Mouse (Mus musculus): ENCODE data around the gene Rab3b. TPM values are rescaled to one million over a fixed set of nuclear protein-coding genes. Genes with fewer than 3 reads are reported as not detected.

Gene Rab3b
- polyA plus RNA-seq, 1 experiment from 2014 or later: 23.9 TPM

DNA sequence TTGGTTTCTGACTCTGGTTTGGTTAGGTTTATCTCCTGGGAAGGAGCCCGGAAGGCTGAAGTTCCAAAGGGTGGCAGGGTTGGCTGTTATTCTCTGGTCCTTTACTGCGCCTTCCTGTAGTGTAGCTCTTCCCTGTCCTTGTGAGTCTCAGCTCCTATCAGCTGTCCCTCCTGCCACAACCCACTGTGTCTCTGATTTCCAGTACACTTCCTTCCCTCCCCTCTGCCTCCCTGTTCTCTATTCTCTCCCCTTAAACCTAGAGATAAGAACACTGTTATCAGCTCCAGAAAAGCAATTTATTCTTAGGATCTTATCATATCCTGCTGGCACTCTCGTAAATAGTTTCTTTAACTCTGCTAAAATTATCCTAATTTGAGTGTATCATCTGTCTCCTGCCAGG is 90.7 kb downstream of the Rab3b start:
- no peaks in the 10 kb centered on the region for H3K4me1 ChIP-seq (ENCODE audit: insufficient read depth, low read length)
- WGBS: 68% methylated on average over 3 of the region's 3 CpGs
- H3K9ac ChIP-seq (replicated peaks; ENCODE audit: low read length): no peak overlapping the region
- ATAC-seq (ENCODE audit: low FRiP score, low TSS enrichment): no peak
- H3K4me2 ChIP-seq (replicated peaks; ENCODE audit: low read depth, low read length): no peak overlapping the region
- H3K27me3 ChIP-seq (ENCODE audit: insufficient read depth, low read length): no peaks in the 10 kb centered on the region
- H3K4me3 ChIP-seq (ENCODE audit: low read length): no peak overlapping the region
- H3K9me3 ChIP-seq (ENCODE audit: low read length): no peaks in the 10 kb centered on the region
- no peaks in the 10 kb centered on the region for H3K36me3 ChIP-seq (ENCODE audit: insufficient read depth, low read length)
- H3K27ac ChIP-seq (ENCODE audit: low read length): no peak overlapping the region

DNA sequence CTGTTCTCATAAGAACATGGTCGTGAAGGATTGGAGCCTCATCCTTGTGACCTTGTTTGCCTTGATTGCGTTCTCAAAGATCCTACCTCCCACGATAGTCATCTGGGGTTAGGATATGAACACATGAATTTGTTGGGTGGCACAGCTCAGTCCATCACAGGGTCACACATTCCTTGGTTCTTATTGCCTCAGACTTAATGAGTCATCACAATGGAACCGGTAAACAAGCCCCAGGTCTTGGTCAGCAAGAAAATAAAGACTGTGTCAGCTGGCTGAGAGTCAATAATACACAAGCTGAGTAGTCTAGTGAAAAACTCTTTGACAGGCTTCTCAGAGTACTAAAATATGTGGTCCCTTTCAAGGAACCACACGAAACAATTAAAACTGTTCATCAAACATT is 92.2 kb downstream of the Rab3b start:
- H3K9ac ChIP-seq (replicated peaks; ENCODE audit: low read length): no peak overlapping the region
- no peaks in the 10 kb centered on the region for H3K9me3 ChIP-seq (ENCODE audit: low read length)
- no peaks in the 10 kb centered on the region for H3K36me3 ChIP-seq (ENCODE audit: insufficient read depth, low read length)
- no peak for ATAC-seq (ENCODE audit: low FRiP score, low TSS enrichment)
- no peak overlapping the region for H3K27ac ChIP-seq (ENCODE audit: low read length)
- H3K27me3 ChIP-seq (ENCODE audit: insufficient read depth, low read length): no peaks in the 10 kb centered on the region
- WGBS: 57% methylated on average over 5 of the region's 5 CpGs
- no peak overlapping the region for H3K4me3 ChIP-seq (ENCODE audit: low read length)
- H3K4me2 ChIP-seq (replicated peaks; ENCODE audit: low read depth, low read length): no peak overlapping the region
- no peaks in the 10 kb centered on the region for H3K4me1 ChIP-seq (ENCODE audit: insufficient read depth, low read length)

DNA sequence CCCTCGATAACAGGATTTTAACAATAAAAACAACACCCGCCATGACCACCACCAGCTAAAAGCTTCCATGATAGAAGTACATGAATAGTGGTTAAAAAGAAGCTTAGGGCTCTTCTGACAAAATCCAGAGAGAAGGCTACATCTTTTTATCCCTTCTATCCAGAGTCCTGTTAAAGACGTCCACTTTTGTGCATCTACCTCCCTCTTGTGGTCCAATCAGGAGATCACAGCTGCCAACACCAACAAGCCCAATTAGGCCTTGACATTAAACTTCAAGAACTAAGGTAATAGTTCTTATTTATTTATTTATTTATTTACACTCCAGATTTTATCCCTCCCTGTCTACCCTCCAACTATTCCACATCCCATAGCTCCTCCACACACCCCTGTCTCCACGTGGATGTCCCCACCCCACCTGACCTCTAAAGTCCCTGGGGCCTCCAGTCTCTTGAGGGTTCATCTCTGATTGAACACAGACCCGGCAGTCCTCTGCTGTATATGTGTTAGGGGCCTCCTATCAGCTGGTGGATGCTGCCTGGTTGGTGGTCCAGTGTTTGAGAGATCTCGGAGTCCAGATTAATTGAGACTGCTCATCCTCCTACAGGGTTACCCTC is 97.7 kb downstream of the Rab3b start:
- H3K9me3 ChIP-seq (ENCODE audit: low read length): no peaks in the 10 kb centered on the region
- no peak for ATAC-seq (ENCODE audit: low FRiP score, low TSS enrichment)
- WGBS: 54% methylated on average over 6 of the region's 6 CpGs

DNA sequence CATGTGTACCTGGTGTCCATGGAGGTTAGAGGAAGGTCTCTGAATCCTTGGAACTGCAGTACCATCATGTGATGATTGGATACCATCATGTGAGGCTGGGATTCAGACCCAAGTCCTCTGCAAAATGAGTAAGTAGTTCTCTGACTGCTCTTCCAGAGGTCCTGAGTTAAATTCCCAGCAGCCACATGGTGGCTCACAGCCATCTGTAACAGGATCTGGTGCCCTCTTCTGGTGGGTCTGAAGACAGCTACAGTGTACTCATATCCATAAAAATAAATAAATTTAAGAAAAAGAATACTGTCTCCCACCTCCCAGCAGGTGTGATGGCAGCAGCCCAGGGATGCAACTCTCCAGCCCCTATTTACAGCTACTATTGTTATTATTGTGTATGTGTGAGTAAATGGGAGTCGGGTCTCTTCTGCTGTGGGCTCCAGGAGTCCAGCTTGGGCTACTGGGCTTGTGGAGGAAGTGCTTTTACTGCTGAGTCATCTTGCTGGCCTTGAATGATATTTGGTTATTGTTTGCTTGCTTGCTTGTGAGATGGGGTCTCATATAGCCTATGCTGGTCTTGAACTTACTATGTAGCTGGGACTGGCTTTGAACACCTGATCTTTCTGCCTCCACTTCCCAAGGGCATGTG is 108.1 kb downstream of the Rab3b start:
- Histone ChIP-seq H3K36me3 (ENCODE audit: insufficient read depth, low read length) (no peaks in the 10 kb centered on the region), H3K9me3 (ENCODE audit: low read length) (no peaks in the 10 kb centered on the region), H3K4me2 (replicated peaks; ENCODE audit: low read depth, low read length) (no peak overlapping the region), H3K9ac (replicated peaks; ENCODE audit: low read length) (no peak overlapping the region), H3K27ac (ENCODE audit: low read length) (no peak overlapping the region), H3K4me1 (ENCODE audit: insufficient read depth, low read length) (no peaks in the 10 kb centered on the region), H3K4me3 (ENCODE audit: low read length) (no peak overlapping the region), H3K27me3 (ENCODE audit: insufficient read depth, low read length) (no peaks in the 10 kb centered on the region)
- ATAC-seq (ENCODE audit: low FRiP score, low TSS enrichment): no peak
- WGBS: 88% methylated on average over 1 of the region's 1 CpGs

More for the DNA sequence above, 97.7 kb downstream of the Rab3b start:
- no peaks in the 10 kb centered on the region for H3K27me3 ChIP-seq (ENCODE audit: insufficient read depth, low read length)
- H3K36me3 ChIP-seq (ENCODE audit: insufficient read depth, low read length): no peaks in the 10 kb centered on the region
- no peak overlapping the region for H3K9ac ChIP-seq (replicated peaks; ENCODE audit: low read length)
- no peak overlapping the region for H3K4me3 ChIP-seq (ENCODE audit: low read length)
- H3K4me1 ChIP-seq (ENCODE audit: insufficient read depth, low read length): no peaks in the 10 kb centered on the region
- H3K27ac ChIP-seq (ENCODE audit: low read length): no peak overlapping the region
- no peak overlapping the region for H3K4me2 ChIP-seq (replicated peaks; ENCODE audit: low read depth, low read length)

DNA sequence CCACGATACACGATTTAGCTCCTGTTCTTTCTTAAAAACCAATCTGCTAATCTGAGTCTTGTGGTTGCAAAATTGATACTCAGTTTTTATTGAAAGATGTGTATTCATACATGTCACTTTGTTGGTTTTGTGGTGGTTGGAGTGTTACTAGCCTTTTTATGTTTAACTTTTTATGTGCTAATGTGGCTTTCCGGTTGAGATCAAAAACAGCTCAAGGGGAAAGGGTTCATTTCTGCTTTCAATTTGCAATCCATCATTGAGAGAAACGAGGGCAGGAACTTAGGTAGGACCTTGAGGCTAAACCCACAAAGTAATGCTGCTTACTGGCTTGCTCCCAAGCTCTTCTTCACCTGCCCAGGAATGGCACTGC is 108.6 kb downstream of the Rab3b start:
- no peaks in the 10 kb centered on the region for H3K27me3 ChIP-seq (ENCODE audit: insufficient read depth, low read length)
- 64% methylated on average over 4 of the region's 4 CpGs for WGBS
- no peak overlapping the region for H3K4me2 ChIP-seq (replicated peaks; ENCODE audit: low read depth, low read length)
- no peaks in the 10 kb centered on the region for H3K36me3 ChIP-seq (ENCODE audit: insufficient read depth, low read length)
- H3K27ac ChIP-seq (ENCODE audit: low read length): no peak overlapping the region
- no peaks in the 10 kb centered on the region for H3K4me1 ChIP-seq (ENCODE audit: insufficient read depth, low read length)
- H3K9ac ChIP-seq (replicated peaks; ENCODE audit: low read length): no peak overlapping the region
- no peak overlapping the region for H3K4me3 ChIP-seq (ENCODE audit: low read length)
- no peak for ATAC-seq (ENCODE audit: low FRiP score, low TSS enrichment)
- no peaks in the 10 kb centered on the region for H3K9me3 ChIP-seq (ENCODE audit: low read length)

DNA sequence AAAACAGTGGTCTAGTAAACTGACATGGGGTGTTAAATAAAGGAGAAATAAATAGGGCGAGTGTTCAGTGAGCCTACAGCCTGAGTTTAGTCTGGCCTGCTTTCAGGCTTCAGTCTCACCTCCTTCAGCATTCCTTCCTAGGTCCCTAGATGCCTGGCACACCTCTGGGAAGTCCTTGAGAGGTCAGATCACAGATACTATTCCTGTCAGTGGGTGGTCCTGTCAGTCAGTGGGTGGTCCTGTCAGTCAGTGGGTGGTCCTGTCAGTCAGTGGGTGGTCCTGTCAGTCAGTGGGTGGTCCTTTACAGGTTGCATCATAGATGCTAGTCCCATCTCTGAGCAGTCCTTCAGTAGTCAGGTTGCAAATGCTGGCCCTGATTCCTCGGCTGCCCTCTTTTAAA is 110.6 kb downstream of the Rab3b start:
- no peaks in the 10 kb centered on the region for H3K27me3 ChIP-seq (ENCODE audit: insufficient read depth, low read length)
- no peak overlapping the region for H3K4me3 ChIP-seq (ENCODE audit: low read length)
- no peak for ATAC-seq (ENCODE audit: low FRiP score, low TSS enrichment)
- no peaks in the 10 kb centered on the region for H3K36me3 ChIP-seq (ENCODE audit: insufficient read depth, low read length)
- WGBS: 76% methylated on average over 2 of the region's 2 CpGs
- H3K27ac ChIP-seq (ENCODE audit: low read length): no peak overlapping the region
- no peak overlapping the region for H3K4me2 ChIP-seq (replicated peaks; ENCODE audit: low read depth, low read length)
- H3K9ac ChIP-seq (replicated peaks; ENCODE audit: low read length): no peak overlapping the region
- H3K9me3 ChIP-seq (ENCODE audit: low read length): no peaks in the 10 kb centered on the region
- H3K4me1 ChIP-seq (ENCODE audit: insufficient read depth, low read length): no peaks in the 10 kb centered on the region

DNA sequence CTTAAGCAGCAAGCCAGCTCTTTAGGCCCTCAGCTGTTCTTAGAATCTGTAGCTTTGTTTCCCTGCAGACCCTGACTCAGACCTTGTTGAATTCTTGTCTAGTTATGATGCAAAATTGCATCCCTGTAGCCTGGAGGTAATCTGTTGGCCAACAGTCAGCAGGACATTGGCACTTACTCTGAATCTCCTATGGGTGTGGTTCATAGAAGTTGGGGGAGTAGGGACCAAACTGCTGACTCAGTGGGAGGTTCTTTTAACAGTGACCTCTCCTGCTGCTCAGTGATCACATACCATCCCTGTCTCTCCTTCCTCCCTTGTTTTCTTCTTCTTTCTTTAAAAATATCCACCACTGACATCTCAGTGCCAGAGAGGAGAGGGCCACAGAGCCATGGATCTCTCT is 111.2 kb downstream of the Rab3b start:
- Histone ChIP-seq H3K4me2 (replicated peaks; ENCODE audit: low read depth, low read length) (no peak overlapping the region), H3K4me3 (ENCODE audit: low read length) (no peak overlapping the region), H3K27me3 (ENCODE audit: insufficient read depth, low read length) (no peaks in the 10 kb centered on the region), H3K4me1 (ENCODE audit: insufficient read depth, low read length) (no peaks in the 10 kb centered on the region), H3K9ac (replicated peaks; ENCODE audit: low read length) (no peak overlapping the region), H3K9me3 (ENCODE audit: low read length) (no peaks in the 10 kb centered on the region), H3K27ac (ENCODE audit: low read length) (no peak overlapping the region), H3K36me3 (ENCODE audit: insufficient read depth, low read length) (no peaks in the 10 kb centered on the region)
- ATAC-seq (ENCODE audit: low FRiP score, low TSS enrichment): no peak

DNA sequence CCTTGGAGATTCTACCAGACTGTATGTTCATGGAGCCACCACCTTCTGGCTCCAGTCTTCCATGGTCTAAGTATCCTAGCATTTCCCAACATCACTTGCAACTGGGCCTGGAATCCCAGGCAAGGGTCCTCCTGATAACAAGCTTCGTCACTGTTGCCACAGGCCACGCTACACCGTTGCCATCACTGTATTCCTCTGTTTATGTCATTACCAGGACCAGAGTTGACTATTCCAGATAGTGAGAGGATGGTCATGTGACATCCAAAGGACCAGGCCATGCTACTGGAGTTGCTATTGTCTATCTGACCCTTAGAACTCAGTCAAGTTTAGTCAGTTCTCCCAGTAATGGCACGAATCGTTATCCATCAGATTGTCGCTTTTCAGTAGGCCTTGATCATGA is 111.7 kb downstream of the Rab3b start:
- H3K36me3 ChIP-seq (ENCODE audit: insufficient read depth, low read length): no peaks in the 10 kb centered on the region
- no peak for ATAC-seq (ENCODE audit: low FRiP score, low TSS enrichment)
- H3K4me3 ChIP-seq (ENCODE audit: low read length): no peak overlapping the region
- H3K4me1 ChIP-seq (ENCODE audit: insufficient read depth, low read length): no peaks in the 10 kb centered on the region
- H3K27me3 ChIP-seq (ENCODE audit: insufficient read depth, low read length): no peaks in the 10 kb centered on the region
- H3K27ac ChIP-seq (ENCODE audit: low read length): no peak overlapping the region
- no peak overlapping the region for H3K4me2 ChIP-seq (replicated peaks; ENCODE audit: low read depth, low read length)
- H3K9me3 ChIP-seq (ENCODE audit: low read length): no peaks in the 10 kb centered on the region
- 92% methylated on average over 6 of the region's 6 CpGs for WGBS
- H3K9ac ChIP-seq (replicated peaks; ENCODE audit: low read length): no peak overlapping the region

DNA sequence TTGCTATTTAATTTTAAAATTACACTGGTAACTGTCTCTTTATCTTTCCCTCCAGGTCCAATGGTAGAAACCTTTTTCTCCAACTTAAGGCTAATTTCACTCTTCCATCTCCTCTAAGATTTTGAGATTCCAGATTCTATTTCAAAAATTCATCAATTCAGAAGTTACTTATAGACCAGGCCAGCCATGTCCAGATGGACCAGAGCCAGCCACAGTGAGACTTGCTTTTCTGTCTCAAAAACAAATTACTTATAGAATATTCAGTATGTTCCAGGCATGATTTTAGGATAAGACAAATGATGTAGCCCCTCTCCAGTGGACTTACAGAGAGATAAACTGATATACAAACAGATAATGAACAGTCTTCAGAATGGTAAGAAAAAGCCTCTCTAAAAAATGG is 112.9 kb downstream of the Rab3b start:
- H3K4me3 ChIP-seq (ENCODE audit: low read length): no peak overlapping the region
- H3K27ac ChIP-seq (ENCODE audit: low read length): no peak overlapping the region
- no peaks in the 10 kb centered on the region for H3K9me3 ChIP-seq (ENCODE audit: low read length)
- no peaks in the 10 kb centered on the region for H3K4me1 ChIP-seq (ENCODE audit: insufficient read depth, low read length)
- no peaks in the 10 kb centered on the region for H3K36me3 ChIP-seq (ENCODE audit: insufficient read depth, low read length)
- no peaks in the 10 kb centered on the region for H3K27me3 ChIP-seq (ENCODE audit: insufficient read depth, low read length)
- H3K9ac ChIP-seq (replicated peaks; ENCODE audit: low read length): no peak overlapping the region
- H3K4me2 ChIP-seq (replicated peaks; ENCODE audit: low read depth, low read length): no peak overlapping the region
- no peak for ATAC-seq (ENCODE audit: low FRiP score, low TSS enrichment)
